Mouse (Mus musculus) liver, adult (tissue): Measurements from ENCODE around the gene Prkaca.

Experiments used
- GATA4 ChIP-seq: IDR thresholded peaks from 2 replicates; pipeline ENCODE4 v1.6.1; 2014; ENCODE audit warnings: mild to moderate bottlenecking, low read length; ENCODE audit not compliant: insufficient replicate concordance

The Prkaca gene

GRCm38 (mm10) chr8:83992488-83992887, 19.7 kb downstream of the Prkaca start:
- no peak for TF ChIP-seq GATA4

GRCm38 (mm10) chr8:83994030-83994429, 21.2 kb downstream of the Prkaca start:
- TF ChIP-seq GATA4: no peak

- no peak for TF ChIP-seq GATA4
Observed at GRCm38 (mm10) chr8:83995973-83996372, 23.2 kb downstream of the Prkaca start.

- TF ChIP-seq GATA4: no peak
Observed at GRCm38 (mm10) chr8:83996567-83997505, 24.0 kb downstream of the Prkaca start.

GRCm38 (mm10) chr8:83997511-83998141, 24.8 kb downstream of the Prkaca start, which contains the start of gene Samd1:
Gene Samd1, plus strand, starts transcription at chr8:83997672.
- no peak for TF ChIP-seq GATA4

DNA sequence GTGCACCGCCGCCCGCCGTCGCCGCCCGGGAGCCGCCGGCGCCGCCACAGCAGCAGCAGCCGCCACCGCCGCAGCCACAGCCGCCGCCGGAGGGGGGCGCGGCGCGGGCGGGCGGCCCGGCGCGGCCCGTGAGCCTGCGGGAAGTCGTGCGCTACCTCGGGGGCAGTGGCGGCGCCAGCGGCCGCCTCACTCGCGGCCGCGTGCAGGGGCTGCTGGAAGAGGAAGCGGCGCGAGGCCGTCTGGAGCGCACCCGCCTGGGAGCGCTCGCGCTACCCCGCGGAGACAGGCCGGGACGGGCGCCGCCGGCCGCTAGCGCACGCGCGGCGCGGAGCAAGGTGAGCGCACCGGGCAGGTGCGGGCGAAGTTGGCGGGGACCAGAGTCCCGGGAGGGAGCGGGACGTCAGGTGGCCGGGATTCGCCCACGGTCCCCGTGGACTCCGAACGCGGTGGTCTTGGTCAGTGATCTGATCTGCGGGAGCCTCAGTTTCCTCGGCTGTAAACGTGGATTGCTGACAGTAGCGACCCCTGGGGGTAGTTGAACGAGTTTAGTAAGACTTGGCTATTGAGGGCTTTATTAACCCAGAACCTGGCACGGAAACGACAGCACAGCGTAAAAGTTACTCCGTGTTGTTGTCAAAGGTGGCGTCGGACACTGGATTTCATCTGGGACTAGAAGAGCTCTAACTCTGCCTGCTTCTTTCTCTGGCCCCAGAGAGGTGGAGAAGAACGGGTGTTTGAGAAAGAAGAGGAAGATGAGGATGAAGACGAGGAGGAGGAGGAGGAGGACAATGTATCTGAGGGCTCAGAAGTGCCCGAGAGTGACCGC, 25.7 kb downstream of the Prkaca start:
- no peak for TF ChIP-seq GATA4

GRCm38 (mm10) chr8:83999057-83999705, 26.4 kb downstream of the Prkaca start:
- TF ChIP-seq GATA4: no peak

GRCm38 (mm10) chr8:83999825-84000224, 27.0 kb downstream of the Prkaca start:
- no peak for TF ChIP-seq GATA4

DNA sequence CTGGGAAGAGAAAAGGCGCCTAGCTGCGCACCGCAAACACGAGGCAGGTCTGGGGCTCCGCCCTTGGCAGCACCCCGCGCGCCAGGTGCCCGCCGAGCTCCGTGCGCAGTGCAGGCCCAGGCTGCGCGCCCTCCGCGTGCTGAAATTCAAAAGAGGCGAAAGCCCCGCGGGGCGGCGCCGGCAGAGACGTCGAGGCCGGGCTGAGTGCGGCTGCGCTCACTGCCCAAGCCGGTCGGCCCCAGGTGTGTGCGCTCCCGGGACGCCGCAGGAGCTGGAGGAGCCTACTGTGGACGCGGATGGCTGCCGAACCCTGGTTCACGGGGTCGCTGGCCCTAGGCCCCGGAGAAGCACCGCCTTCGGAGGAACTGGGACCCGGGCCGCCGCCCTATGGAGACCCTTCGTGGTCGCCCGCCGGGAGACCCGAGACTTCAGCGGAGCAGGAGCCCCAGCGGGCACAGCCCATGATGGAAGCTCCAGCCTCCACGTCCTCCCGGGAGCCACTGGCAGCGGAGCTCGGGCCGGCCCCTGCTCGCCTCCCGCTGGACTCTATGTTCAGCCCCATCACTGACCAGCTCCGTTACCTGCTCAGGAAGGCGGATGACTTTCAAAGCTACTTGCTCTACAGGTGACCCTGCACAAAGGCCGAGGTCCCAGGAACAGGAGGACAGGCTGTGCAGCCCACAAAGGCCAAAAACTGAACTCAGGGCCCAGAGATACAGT, 28.6 kb downstream of the Prkaca start, which contains the start of gene 1700067K01Rik:
TSS of gene 1700067K01Rik (plus strand) at position 222 of the 720 bp plus-strand sequence.
- no peak for TF ChIP-seq GATA4

GRCm38 (mm10) chr8:84002957-84003611, 30.3 kb downstream of the Prkaca start:
- TF ChIP-seq GATA4: no peak

- TF ChIP-seq GATA4: no peak
Observed at GRCm38 (mm10) chr8:84003612-84004246, 30.9 kb downstream of the Prkaca start.

GRCm38 (mm10) chr8:84004533-84005201, 31.9 kb downstream of the Prkaca start:
- TF ChIP-seq GATA4: 0 out of 2 replicates have a peak, but pooled peaks have one; percentile 3
